Mouse (Mus musculus): ENCODE data around the gene Ecel1.

Ecel1 gene

DNA sequence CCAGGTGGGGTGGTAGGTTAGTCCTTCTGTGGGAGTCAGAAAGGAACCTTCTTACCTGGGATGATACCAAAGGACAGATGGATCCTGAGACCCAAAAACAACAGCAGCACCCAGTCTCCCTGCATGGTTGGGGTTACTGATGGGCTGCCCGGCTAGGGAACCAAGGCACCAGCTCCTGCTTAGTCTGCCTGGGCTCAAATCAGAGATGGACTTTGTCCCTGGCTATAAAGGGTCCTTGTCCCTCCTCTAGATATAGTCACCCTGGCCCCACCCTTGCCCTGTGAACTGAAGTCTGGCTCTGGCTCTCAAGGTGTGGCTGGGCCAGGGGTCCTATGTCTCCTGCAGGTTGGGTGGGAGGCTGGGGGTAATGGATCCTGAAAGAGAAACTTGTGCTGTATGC is 54.9 kb downstream of the Ecel1 start, which contains the start of gene Alpi:
Alpi (minus strand) TSS at position 196 of the 400 bp plus-strand sequence.
- DNase-seq (ENCODE audit: low spot score), result no peak

- DNase-seq (ENCODE audit: low spot score), result peak; percentile 75
Measured at GRCm38 (mm10) chr1:87098358-87098975, 57.9 kb downstream of the Ecel1 start.
